Mouse (Mus musculus) cortical plate, adult 2 months (tissue): ENCODE results near the gene Pkdcc. TPM values are rescaled to one million over a fixed set of nuclear protein-coding genes. Genes with fewer than 3 reads are reported as not detected.
A peak's percentile ranks its signal among the peaks of the same experiment; 100 is the strongest.

Source experiments
- H3K27ac ChIP-seq: fragments of 200-500 bp; 2 replicates; pipeline ENCODE4 v1.5.1; 2012; ENCODE audit warnings: low read length, control low read depth, inconsistent platforms; ENCODE audit not compliant: insufficient read depth
- H3K4me1 ChIP-seq: fragments of 200-500 bp; 2 replicates; pipeline ENCODE4 v1.6.1; 2011; ENCODE audit warnings: low read length; ENCODE audit not compliant: control insufficient read depth, insufficient read depth
- H3K4me3 ChIP-seq: fragments of 200-500 bp; 2 replicates; pipeline ENCODE4 v1.5.1; 2011; ENCODE audit warnings: mild to moderate bottlenecking, low read length, control low read depth; ENCODE audit not compliant: insufficient read depth
- CTCF ChIP-seq: fragments of 200-500 bp; IDR thresholded peaks from 2 replicates; pipeline ENCODE4 v1.5.1; 2011; ENCODE audit warnings: mild to moderate bottlenecking, control low read depth, low read length; ENCODE audit not compliant: insufficient read depth; ENCODE audit errors: extremely low read depth
- POLR2A ChIP-seq: fragments of 200-500 bp; IDR thresholded peaks from 2 replicates; pipeline ENCODE4 v1.6.1; 2011; ENCODE audit warnings: mild to moderate bottlenecking, low read length, control low read depth; ENCODE audit not compliant: insufficient read depth; ENCODE audit errors: extremely low read depth
- polyA plus RNA-seq: library from polyadenylated mRNA; depleted of rRNA; stranded (reverse); fragments of >200 nt; gene quantifications from 2 replicates; pipeline ENCODE4 v1.2.3, GENCODE M21; 2012

Gene Pkdcc
- polyA plus RNA-seq, 1 experiment: 19.2 TPM

GRCm38 (mm10) chr17:83208455-83208854, 6.6 kb upstream of the Pkdcc start:
- Histone ChIP-seq H3K27ac (no peak overlapping the region), H3K4me3 (no peak overlapping the region), H3K4me1 (no peaks in the 10 kb centered on the region)
- TF ChIP-seq POLR2A: no peak
- no peak for TF ChIP-seq CTCF

DNA sequence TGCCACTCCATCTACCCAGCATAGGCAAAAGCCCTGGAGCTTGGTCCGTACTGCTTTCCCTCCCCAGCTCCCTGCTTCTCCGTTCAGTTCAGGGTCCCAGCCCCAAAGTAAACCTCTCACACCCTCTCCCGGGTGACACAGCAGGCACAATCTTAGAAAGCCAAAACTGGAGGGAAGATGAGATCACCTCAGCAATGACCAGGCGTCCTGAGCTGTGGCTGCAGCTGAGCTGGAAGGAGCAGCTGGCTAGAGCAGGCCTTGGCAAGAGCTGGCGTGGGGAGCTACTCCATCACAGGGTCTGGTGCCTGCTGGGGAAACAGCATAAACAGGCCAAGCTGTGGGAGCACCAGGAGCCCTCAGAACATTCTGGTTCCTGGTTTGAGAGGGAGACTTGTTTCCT, 4.6 kb upstream of the Pkdcc start:
- no peak overlapping the region for H3K27ac ChIP-seq
- TF ChIP-seq POLR2A (no peak), CTCF (no peak)
- H3K4me1 ChIP-seq: no peaks in the 10 kb centered on the region
- H3K4me3 ChIP-seq: no peak overlapping the region

DNA sequence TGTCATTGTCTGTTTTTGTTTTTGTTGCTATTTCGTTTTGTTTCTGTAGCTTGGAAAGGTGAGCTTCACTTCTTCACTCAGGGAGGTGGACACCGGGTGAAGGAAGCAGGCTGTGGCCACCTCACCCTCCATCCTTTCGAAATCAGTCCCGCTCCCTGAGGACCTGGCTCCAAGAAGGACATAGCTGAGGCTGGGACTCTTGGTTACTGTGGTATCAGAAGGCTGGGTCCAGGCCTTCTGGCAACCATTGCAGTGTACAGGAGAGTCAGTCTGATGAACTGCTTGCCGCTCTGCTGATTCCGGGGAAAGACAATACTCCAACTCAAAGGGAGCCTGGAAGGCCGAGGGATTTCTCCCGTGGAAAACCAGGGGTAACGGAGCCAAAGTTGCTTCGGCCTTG, 3.9 kb upstream of the Pkdcc start:
- Histone ChIP-seq H3K4me1 (no peaks in the 10 kb centered on the region), H3K27ac (no peak overlapping the region), H3K4me3 (no peak overlapping the region)
- TF ChIP-seq CTCF: no peak
- no peak for TF ChIP-seq POLR2A

DNA sequence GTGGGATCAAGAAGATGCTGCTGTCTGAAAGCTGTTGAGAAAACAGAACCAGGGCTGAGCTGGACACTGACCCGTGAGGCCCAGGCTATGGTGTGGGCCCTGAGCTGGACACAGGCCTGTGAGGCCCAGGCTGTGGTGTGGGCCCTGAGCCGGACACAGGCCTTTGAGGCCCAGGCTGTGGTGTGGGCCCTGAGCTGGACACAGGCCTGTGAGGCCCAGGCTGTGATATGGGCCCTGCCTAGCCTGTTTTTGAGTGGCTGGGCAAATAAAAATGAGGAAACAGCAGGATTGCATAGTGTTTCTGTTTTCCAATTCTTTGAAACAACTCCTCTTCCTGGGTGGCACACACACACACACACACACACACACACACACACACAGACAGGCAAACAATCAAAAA, 2.7 kb upstream of the Pkdcc start:
- no peak for TF ChIP-seq POLR2A
- no peak for TF ChIP-seq CTCF
- H3K27ac ChIP-seq: no peak overlapping the region
- H3K4me3 ChIP-seq: no peak overlapping the region
- H3K4me1 ChIP-seq: no peaks in the 10 kb centered on the region

DNA sequence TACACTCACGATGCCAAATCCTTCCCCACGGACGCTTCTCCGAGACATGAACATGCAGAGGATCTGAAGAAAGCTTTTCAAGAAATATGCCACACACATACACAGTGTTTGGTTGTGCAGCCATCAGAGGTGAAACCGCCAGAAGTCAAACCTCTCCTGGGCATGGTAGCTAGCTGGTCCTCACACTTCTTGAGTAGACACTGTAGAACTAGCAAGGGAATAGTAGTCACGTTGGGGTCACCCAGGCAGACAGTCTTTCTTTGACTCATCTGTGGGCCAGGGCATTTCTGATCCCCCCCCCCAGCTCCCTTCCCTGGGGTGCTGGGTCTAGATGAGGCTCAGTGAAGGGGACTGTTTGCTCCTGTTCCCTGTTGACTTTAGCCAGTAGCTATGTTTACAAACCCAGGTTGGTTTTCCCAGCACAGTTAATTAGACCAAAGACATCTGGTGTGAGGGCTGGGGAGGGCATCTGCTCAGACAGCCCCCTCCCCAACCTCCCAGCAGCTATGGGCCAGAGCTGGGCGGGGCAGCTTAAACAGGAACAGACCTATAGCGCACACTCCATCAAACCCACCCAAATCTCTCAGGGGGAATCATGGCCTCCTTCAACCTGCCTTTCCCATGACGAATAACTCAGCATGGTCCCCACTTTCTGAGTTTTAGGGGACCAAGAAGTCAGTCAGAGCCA, 1.7 kb upstream of the Pkdcc start:
- no peak overlapping the region for H3K27ac ChIP-seq
- H3K4me3 ChIP-seq: no peak overlapping the region
- peaks cover 2% of the 10 kb centered on the region; the same call in 1 of the 2 replicates for H3K4me1 ChIP-seq
- no peak for TF ChIP-seq POLR2A
- no peak for TF ChIP-seq CTCF

DNA sequence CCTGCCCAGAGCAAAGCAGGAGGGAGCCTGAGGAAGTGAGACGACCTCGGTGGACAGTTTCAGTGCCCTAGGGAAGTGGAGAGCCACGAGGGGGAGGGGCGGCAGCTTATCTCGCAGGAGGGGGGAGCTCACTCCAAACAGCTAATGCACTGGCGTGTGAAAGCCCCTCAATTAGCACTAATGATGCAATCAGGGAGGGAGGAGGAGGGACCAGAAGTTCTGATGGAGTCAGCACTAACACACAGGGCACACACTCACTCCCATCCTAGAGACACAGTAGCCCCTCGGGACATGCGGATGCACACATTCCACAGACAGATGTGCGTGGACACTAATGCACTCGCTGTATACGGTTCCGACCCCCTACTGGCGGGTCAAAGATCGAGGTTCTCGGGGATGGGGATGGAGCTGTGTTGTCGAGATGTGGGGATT, 915 bp upstream of the Pkdcc start:
- no peak overlapping the region for H3K27ac ChIP-seq
- H3K4me3 ChIP-seq: peak overlapping the region; percentile 42
- TF ChIP-seq CTCF (no peak), POLR2A (no peak)
- peaks cover 6% of the 10 kb centered on the region for H3K4me1 ChIP-seq

GRCm38 (mm10) chr17:83215529-83216244, 595 bp downstream of the Pkdcc start:
- peak overlapping the region; percentile 42 for H3K4me3 ChIP-seq
- peaks cover 7% of the 10 kb centered on the region for H3K4me1 ChIP-seq
- TF ChIP-seq CTCF (no peak), POLR2A (no peak)
- H3K27ac ChIP-seq: no peak overlapping the region

DNA sequence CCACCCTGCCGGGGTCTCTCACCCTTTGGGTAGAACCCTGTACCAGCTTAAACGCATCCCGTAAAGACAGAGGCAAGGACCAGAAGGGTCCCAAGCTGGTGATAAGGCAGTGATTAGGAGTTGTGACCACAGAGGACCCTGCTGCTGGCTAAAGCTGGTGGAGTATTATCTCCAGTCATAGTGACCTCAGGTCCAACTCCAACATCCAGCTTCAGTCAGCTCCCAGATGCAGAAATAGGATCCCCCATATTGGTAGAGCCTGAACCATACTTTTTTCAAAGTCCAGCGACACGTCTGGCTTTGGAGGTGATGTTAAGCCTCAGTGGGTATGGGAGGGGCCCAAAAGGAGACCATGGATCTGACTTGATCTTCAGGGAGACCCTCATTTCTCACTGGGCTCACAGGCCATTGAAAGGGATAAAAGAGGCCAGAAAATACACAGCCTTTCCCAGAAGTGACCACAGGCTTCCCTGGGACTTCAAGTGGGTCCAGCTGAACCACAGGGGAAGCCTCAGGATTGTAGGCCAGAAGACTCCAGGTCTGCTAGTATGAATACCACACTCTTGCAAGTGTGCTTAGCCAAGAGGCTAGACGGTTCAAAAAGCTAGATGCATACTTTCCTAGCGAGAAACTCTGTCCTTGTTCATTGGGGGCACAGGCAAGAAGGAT, 1.3 kb downstream of the Pkdcc start:
- Histone ChIP-seq H3K4me1 (peaks cover 7% of the 10 kb centered on the region), H3K27ac (no peak overlapping the region), H3K4me3 (peak overlapping the region; percentile 42)
- TF ChIP-seq POLR2A (no peak), CTCF (no peak)

DNA sequence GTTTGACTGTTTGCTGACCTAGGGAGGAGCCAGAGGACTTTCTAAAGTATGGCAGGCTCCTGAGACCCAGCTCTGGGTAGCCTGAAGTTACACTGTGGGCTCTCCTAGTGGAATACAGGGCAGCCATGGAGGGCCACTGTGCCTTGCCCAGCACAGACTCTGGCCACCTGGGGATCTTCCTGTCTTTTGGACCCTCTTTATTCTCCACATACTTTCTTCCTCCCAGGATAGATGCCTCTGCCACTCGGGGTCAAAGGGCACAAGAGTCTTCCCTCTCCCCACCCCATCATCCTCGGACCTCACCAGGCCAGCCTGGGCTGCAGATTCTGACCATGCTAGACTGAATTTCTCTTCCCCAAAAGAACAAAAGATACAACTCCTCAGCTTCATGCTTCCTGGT, 3.1 kb downstream of the Pkdcc start:
- H3K4me1 ChIP-seq: peaks cover 7% of the 10 kb centered on the region
- H3K4me3 ChIP-seq: no peak overlapping the region
- no peak overlapping the region for H3K27ac ChIP-seq
- TF ChIP-seq CTCF (no peak), POLR2A (no peak)
